Mouse (Mus musculus): ENCODE measurements around the gene Gm49673.
"Not testable (repeated sequence)": the region's sequence is repeated elsewhere in the genome, so short reads cannot be mapped to it uniquely, and the experiment has no call there.

GRCm38 (mm10) chr17:8092537-8093526 lies 54.8 kb downstream of the Gm49673 start:
- not testable (repeated sequence) for TF ChIP-seq CTCF (IDR thresholded peaks at IDR 0.05; ENCODE audit: borderline replicate concordance, extremely low read depth, insufficient read depth, insufficient read length); POLR2A (IDR thresholded peaks at IDR 0.05; ENCODE audit: borderline replicate concordance, extremely low read depth, insufficient read depth, insufficient read length, poor library complexity, severe bottlenecking)

All from brain, embryonic 14.5 days (tissue).